Comparison of ENCODE assay signal across 29 mouse cellular contexts in the genomic region with DNA sequence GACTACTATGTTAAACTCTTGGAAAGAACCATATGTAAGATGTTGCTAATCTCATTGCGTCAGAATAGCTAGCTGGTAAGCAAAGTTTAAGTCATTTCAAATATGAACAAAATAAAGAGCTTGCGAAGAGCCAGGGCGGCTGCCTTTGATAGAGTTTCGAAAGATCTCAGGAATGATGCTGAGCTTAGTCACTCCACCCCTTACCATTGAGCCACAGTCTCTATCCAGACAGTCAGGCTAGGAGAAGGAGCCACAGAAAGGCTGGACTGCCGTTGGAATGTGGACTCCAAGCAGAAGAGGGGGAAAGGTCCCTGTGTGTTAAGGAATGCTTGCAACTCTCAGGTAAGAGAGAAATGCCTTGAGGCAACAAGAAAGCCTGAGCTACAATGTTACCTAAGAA. TPM values are rescaled to one million over a fixed set of nuclear protein-coding genes. Genes with fewer than 3 reads are reported as not detected.
DNase-seq lines count a peak whose midpoint lies in the region; ATAC-seq and TF ChIP-seq lines count a peak whose summit lies in the region.
"Had no signal": no experiment of that assay in that cellular context is flagged by ENCODE, and none has a peak within 500 bp of the region (broad histone marks: within the 10 kb centered on the region; RNA-seq: fewer than 3 reads in every experiment).

No protein-coding gene starts in this region.

- no peaks in the 10 kb centered on the region for H3K27me3 ChIP-seq in heart, postnatal 0 days (ENCODE audit: control insufficient read depth, insufficient read depth, low read length)
- H3K27me3 ChIP-seq in forebrain, embryonic 15.5 days, result no peaks in the 10 kb centered on the region
- H3K27me3 ChIP-seq: embryonic facial prominence, embryonic 13.5 days; heart, embryonic 13.5 days; hindbrain, embryonic 15.5 days; limb, embryonic 15.5 days; liver, embryonic 13.5 days had no signal

- peaks cover 9% of the 10 kb centered on the region for H3K9me3 ChIP-seq in heart, postnatal 0 days (replicated peaks; ENCODE audit: control insufficient read depth, low read length)
- H3K9me3 ChIP-seq in forebrain, embryonic 15.5 days, result no peaks in the 10 kb centered on the region
- H3K9me3 ChIP-seq: embryonic facial prominence, embryonic 13.5 days; hindbrain, embryonic 15.5 days; limb, embryonic 10.5 days; limb, embryonic 15.5 days; liver, embryonic 13.5 days had no signal

- H3K9ac ChIP-seq in heart, postnatal 0 days (replicated peaks; ENCODE audit: low read depth, low read length), result no peak overlapping the region
- H3K9ac ChIP-seq in forebrain, embryonic 15.5 days (replicated peaks), result no peak overlapping the region
- H3K9ac ChIP-seq: embryonic facial prominence, embryonic 13.5 days; heart, embryonic 13.5 days; hindbrain, embryonic 15.5 days; limb, embryonic 15.5 days; liver, embryonic 13.5 days had no signal

- H3K27ac ChIP-seq in heart, postnatal 0 days (ENCODE audit: low read depth), result peak overlapping the region; percentile 67; the same call in 1 of the 2 replicates
- H3K27ac ChIP-seq in forebrain, embryonic 15.5 days (replicated peaks), result no peak overlapping the region
- H3K27ac ChIP-seq: embryonic facial prominence, embryonic 13.5 days; hindbrain, embryonic 15.5 days; limb, embryonic 10.5 days; limb, embryonic 15.5 days; liver, embryonic 13.5 days had no signal

- no peak for TF ChIP-seq EP300 in heart, postnatal 0 days (IDR thresholded peaks at IDR 0.05; ENCODE audit: low read depth)

- H3K36me3 ChIP-seq in heart, postnatal 0 days (replicated peaks; ENCODE audit: control insufficient read depth, insufficient read depth, low read length), result no peaks in the 10 kb centered on the region
- H3K36me3 ChIP-seq in forebrain, embryonic 15.5 days, result no peaks in the 10 kb centered on the region
- H3K36me3 ChIP-seq: embryonic facial prominence, embryonic 13.5 days; heart, embryonic 13.5 days; hindbrain, embryonic 15.5 days; limb, embryonic 10.5 days; limb, embryonic 15.5 days; liver, embryonic 13.5 days had no signal

- H3K4me1 ChIP-seq in heart, postnatal 0 days (ENCODE audit: control insufficient read depth, insufficient read depth), result peaks cover 16% of the 10 kb centered on the region
- H3K4me1 ChIP-seq in forebrain, embryonic 15.5 days, result no peaks in the 10 kb centered on the region
- H3K4me1 ChIP-seq: embryonic facial prominence, embryonic 13.5 days; hindbrain, embryonic 15.5 days; limb, embryonic 10.5 days; limb, embryonic 15.5 days; liver, embryonic 13.5 days had no signal

- H3K4me3 ChIP-seq in heart, postnatal 0 days (ENCODE audit: low read depth, low read length), result no peak overlapping the region
- no peak overlapping the region for H3K4me3 ChIP-seq in forebrain, embryonic 15.5 days
- H3K4me3 ChIP-seq: embryonic facial prominence, embryonic 13.5 days; erythroblast, embryonic 14.5 days; heart, embryonic 13.5 days; hindbrain, embryonic 15.5 days; limb, embryonic 10.5 days; limb, embryonic 15.5 days; liver, embryonic 13.5 days had no signal

- peak; percentile 14 for DNase-seq in embryo, embryonic 10 days (ENCODE audit: low spot score)
- no peak for DNase-seq in embryo, embryonic 9.5 days (ENCODE audit: extremely low spot score)
- DNase-seq in heart, postnatal 0 days (ENCODE audit: low spot score), result no peak
- DNase-seq in heart, postnatal 36 days, result no peak
- DNase-seq in adipocyte (ENCODE audit: low spot score), result peak; percentile 27
- DNase-seq in spleen, postnatal 10 days (ENCODE audit: low spot score in 2 of 2), result no peak
- DNase-seq: adrenal gland, postnatal 14 days; cerebellum, adult 11 months; cerebellum, adult 9-10 months; cerebellum, postnatal 36 days; embryo, embryonic 11 days; gastrocnemius, postnatal 10 days; kidney, adult 11 months; kidney, postnatal 14 days; layer of hippocampus, adult 9-11 months; liver, embryonic 13.5 days; midbrain, embryonic 14.5 days; right cerebral cortex, adult 18-20 months; thymus, adult 2 months; thymus, postnatal 36 days had no signal

- TF ChIP-seq CTCF in heart, postnatal 0 days (IDR thresholded peaks at IDR 0.05; ENCODE audit: low read depth), result no peak

- intact Hi-C loops in heart, postnatal 36 days (cut with DNase I), result no loop called here

- 72% methylated on average over 5 of the region's 5 CpGs for WGBS in heart, postnatal 0 days
- 89% methylated on average over 5 of the region's 5 CpGs for WGBS in forebrain, embryonic 15.5 days

- no peak for ATAC-seq in heart, postnatal 0 days (ENCODE audit: insufficient read depth, low read depth)
- ATAC-seq in forebrain, embryonic 15.5 days (replicated peaks), result no peak
- ATAC-seq: CD4-positive, CD25-positive, alpha-beta regulatory T cell, adult 4 months; inflammation-experienced regulatory T-cells, adult 6 months had no signal

- H3K4me2 ChIP-seq in heart, postnatal 0 days (ENCODE audit: low read depth, low read length), result no peak overlapping the region
- H3K4me2 ChIP-seq in forebrain, embryonic 15.5 days (replicated peaks), result no peak overlapping the region
- H3K4me2 ChIP-seq: embryonic facial prominence, embryonic 13.5 days; heart, embryonic 13.5 days; hindbrain, embryonic 15.5 days; limb, embryonic 15.5 days; liver, embryonic 13.5 days had no signal

RNA-seq across cellular contexts. Expression of a gene that starts 7.3 kb away (rescaled TPM):
- total RNA-seq in heart, postnatal 0 days (2014; rRNA removed; ENCODE audit: low replicate concordance), result 10.4 and 20.8 TPM in 2 replicates
- 9.4 and 9.6 TPM in 2 replicates for polyA plus RNA-seq in heart, postnatal 0 days (2015; fragmentation: Nextera tagmentation; extraction: Ambion mirVana)
- 1 to 10 TPM; 5.9 to 6.9 TPM for total RNA-seq in heart, postnatal 36 days (2021)
- polyA plus RNA-seq in forebrain, embryonic 15.5 days (2015; fragmentation: Nextera tagmentation; extraction: Ambion mirVana), result 15.5 and 16.0 TPM in 2 replicates
- polyA plus RNA-seq: CD4-positive, CD25-positive, alpha-beta regulatory T cell, adult 4 months; erythroblast, embryonic 14.5 days; inflammation-experienced regulatory T-cells, adult 6 months had no signal

RNA-seq across cellular contexts. Expression of a gene that starts 35.2 kb away (rescaled TPM):
- 19.7 and 43.2 TPM in 2 replicates for total RNA-seq in heart, postnatal 0 days (2014; rRNA removed; ENCODE audit: low replicate concordance)
- 15.2 and 15.5 TPM in 2 replicates for polyA plus RNA-seq in heart, postnatal 0 days (2015; fragmentation: Nextera tagmentation; extraction: Ambion mirVana)
- total RNA-seq in heart, postnatal 36 days (2021), result 1 to 10 TPM; 1.9 to 2.1 TPM
- 188 and 194 TPM in 2 replicates for polyA plus RNA-seq in forebrain, embryonic 15.5 days (2015; fragmentation: Nextera tagmentation; extraction: Ambion mirVana)

Comparison
In these comparisons a context has a peak if more than half of its experiments do, and no peak if none do; other contexts are left out.
1. DNase-seq: peak in embryo, embryonic 10 days (single experiment) and adipocyte (single experiment); none in embryo, embryonic 9.5 days (single experiment), heart, postnatal 0 days (single experiment), heart, postnatal 36 days (0 of 2) and spleen, postnatal 10 days (0 of 2).